Mouse (Mus musculus) erythroblast, embryonic 14.5 days (primary cell): Measurements from ENCODE around the gene Olfr1062.
"Not testable (repeated sequence)": the region's sequence is repeated elsewhere in the genome, so short reads cannot be mapped to it uniquely, and the experiment has no call there.

Source experiments
- GATA1 ChIP-seq: IDR thresholded peaks from 2 replicates; pipeline ENCODE4 v1.6.1; 2012; ENCODE audit warnings: low read length, inconsistent platforms, mixed read lengths
- TAL1 ChIP-seq: IDR thresholded peaks from 3 replicates; pipeline ENCODE4 v1.6.1; 2012; ENCODE audit warnings: low read length, inconsistent platforms, mixed read lengths

DNA sequence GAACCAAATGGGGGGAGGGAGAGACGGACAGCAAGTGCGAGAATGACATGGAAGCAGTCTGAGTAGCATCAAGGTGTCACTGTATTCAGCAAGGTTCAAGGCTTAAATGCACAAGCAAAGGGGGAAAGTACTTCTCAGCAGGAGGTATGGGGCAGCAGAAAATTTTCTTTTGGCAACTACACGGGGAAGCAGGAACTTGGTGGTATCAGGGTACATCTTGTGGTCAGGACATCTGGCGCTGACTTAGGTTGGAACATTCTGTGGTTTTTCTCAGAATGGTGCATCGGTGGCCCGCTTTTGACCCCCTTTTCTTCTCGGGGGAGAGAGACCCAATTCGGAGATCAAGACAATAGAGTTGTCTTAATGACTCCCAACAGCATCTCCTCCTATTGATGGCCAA is 2.0 kb upstream of the Olfr1062 start:
- TF ChIP-seq TAL1, GATA1: not testable (repeated sequence)
